Mouse (Mus musculus) cerebellum, adult 2 months (tissue): ENCODE results near the gene Atp6v1c2. TPM values are rescaled to one million over a fixed set of nuclear protein-coding genes. Genes with fewer than 3 reads are reported as not detected.
A peak's percentile ranks its signal among the peaks of the same experiment; 100 is the strongest.

Experiments
- DNase-seq, 2 experiments: peaks; one replicate each; pipeline ENCODE4 v3.0.0; 2021
- H3K27ac ChIP-seq: fragments of 200-500 bp; 2 replicates; pipeline ENCODE4 v1.5.1; 2012; ENCODE audit warnings: low read length, control low read depth, inconsistent platforms; ENCODE audit not compliant: insufficient read depth
- H3K27me3 ChIP-seq: fragments of 200-500 bp; 2 replicates; pipeline ENCODE4 v1.6.1; 2012; ENCODE audit warnings: inconsistent platforms, mild to moderate bottlenecking, low read length, moderate library complexity; ENCODE audit not compliant: control insufficient read depth, insufficient read depth
- H3K4me1 ChIP-seq: fragments of 200-500 bp; 2 replicates; pipeline ENCODE4 v1.6.1; 2011; ENCODE audit warnings: low read length; ENCODE audit not compliant: control insufficient read depth, insufficient read depth
- H3K4me3 ChIP-seq: fragments of 200-500 bp; replicated peaks from 2 replicates; pipeline ENCODE3; 2011; ENCODE audit warnings: mild to moderate bottlenecking, low read depth, low read length, control low read depth; ENCODE audit not compliant: insufficient read depth
- CTCF ChIP-seq: fragments of 200-500 bp; IDR thresholded peaks from 2 replicates; pipeline ENCODE4 v1.5.1; 2011; ENCODE audit warnings: low read depth, mild to moderate bottlenecking, control low read depth, low read length, moderate library complexity, borderline replicate concordance; ENCODE audit not compliant: insufficient read depth
- POLR2A ChIP-seq: fragments of 200-500 bp; IDR thresholded peaks from 2 replicates; pipeline ENCODE4 v1.6.1; 2011; ENCODE audit warnings: low read length, control low read depth, borderline replicate concordance; ENCODE audit not compliant: insufficient read depth
- WGBS: fragments of 180-500 bp; shearing (Covaris S2); methylation state at CpG from one replicate; pipeline ENCODE4 v1.1.7; 2018; 5-methylcytosine and 5-hydroxymethylcytosine counted together
- polyA plus RNA-seq: library from polyadenylated mRNA; depleted of rRNA; stranded (reverse); fragments of >200 nt; gene quantifications from 2 replicates; pipeline ENCODE4 v1.2.3, GENCODE M21; 2012

Gene Atp6v1c2
- polyA plus RNA-seq, 1 experiment: 0.15 TPM

GRCm38 (mm10) chr12:17267316-17267715, 61.8 kb downstream of the Atp6v1c2 start:
- WGBS: 4% methylated on average over 4 of the region's 4 CpGs
- TF ChIP-seq CTCF (no peak), POLR2A (no peak)
- no peaks in the 10 kb centered on the region for H3K27me3 ChIP-seq
- peaks cover 9% of the 10 kb centered on the region for H3K4me1 ChIP-seq
- no peak overlapping the region for H3K27ac ChIP-seq
- peak; percentile 37 to 53 for DNase-seq
- H3K4me3 ChIP-seq: peak overlapping the region; percentile 68

- no peak for TF ChIP-seq CTCF
- DNase-seq: no peak
- Histone ChIP-seq H3K27me3 (no peaks in the 10 kb centered on the region), H3K4me3 (peak overlapping the region; percentile 68), H3K27ac (no peak overlapping the region), H3K4me1 (peaks cover 9% of the 10 kb centered on the region)
- WGBS: under 1% methylated on average over 21 of the region's 21 CpGs
Observed at GRCm38 (mm10) chr12:17266673-17266990, 62.5 kb downstream of the Atp6v1c2 start.

GRCm38 (mm10) chr12:17265971-17266672, 63.0 kb downstream of the Atp6v1c2 start, which contains the start of gene Pdia6:
Pdia6 (plus strand) TSS chr12:17266545.
- TF ChIP-seq POLR2A (peak; percentile 72), CTCF (no peak)
- H3K4me3 ChIP-seq: peak within 1 kb of the TSS; percentile 68
- under 1% methylated on average over 48 of the region's 48 CpGs for WGBS
- peaks cover 9% of the 10 kb centered on the region for H3K4me1 ChIP-seq
- DNase-seq: peak; percentile 94
- no peak within 1 kb of the TSS for H3K27ac ChIP-seq
- no peaks in the 10 kb centered on the region for H3K27me3 ChIP-seq

- no peak for TF ChIP-seq CTCF
- TF ChIP-seq POLR2A: no peak
- Histone ChIP-seq H3K27ac (no peak overlapping the region), H3K4me3 (no peak overlapping the region), H3K4me1 (peaks cover 9% of the 10 kb centered on the region), H3K27me3 (no peaks in the 10 kb centered on the region)
- no peak for DNase-seq
- 93% methylated on average over 2 of the region's 2 CpGs for WGBS
Observed at GRCm38 (mm10) chr12:17264826-17265225, 64.3 kb downstream of the Atp6v1c2 start.

- H3K4me1 ChIP-seq: peaks cover 6% of the 10 kb centered on the region
- WGBS: 93% methylated on average over 3 of the region's 3 CpGs
Observed at GRCm38 (mm10) chr12:17263881-17264280, 65.3 kb downstream of the Atp6v1c2 start.

GRCm38 (mm10) chr12:17261005-17261404, 68.2 kb downstream of the Atp6v1c2 start:
- no peak for DNase-seq
- no peak for TF ChIP-seq POLR2A
- no peak for TF ChIP-seq CTCF
- WGBS: 32% methylated on average over 3 of the region's 3 CpGs
- H3K27me3 ChIP-seq: no peaks in the 10 kb centered on the region; the same call in 1 of the 2 replicates
- no peak overlapping the region for H3K27ac ChIP-seq
- H3K4me1 ChIP-seq: no peaks in the 10 kb centered on the region
- H3K4me3 ChIP-seq: no peak overlapping the region

More at GRCm38 (mm10) chr12:17263881-17264280, 65.3 kb downstream of the Atp6v1c2 start:
- no peak for DNase-seq
- H3K27me3 ChIP-seq: no peaks in the 10 kb centered on the region; the same call in 1 of the 2 replicates
- TF ChIP-seq CTCF: no peak
- no peak for TF ChIP-seq POLR2A
- H3K4me3 ChIP-seq: no peak overlapping the region
- H3K27ac ChIP-seq: no peak overlapping the region

GRCm38 (mm10) chr12:17258431-17258830, 70.7 kb downstream of the Atp6v1c2 start:
- H3K4me1 ChIP-seq: no peaks in the 10 kb centered on the region
- no peak overlapping the region for H3K4me3 ChIP-seq
- DNase-seq: no peak
- no peak overlapping the region for H3K27ac ChIP-seq
- 84% methylated on average over 7 of the region's 7 CpGs for WGBS
- TF ChIP-seq POLR2A (no peak), CTCF (no peak)
- no peaks in the 10 kb centered on the region; the same call in 1 of the 2 replicates for H3K27me3 ChIP-seq

- TF ChIP-seq POLR2A: no peak
- peak; percentile 85 for TF ChIP-seq CTCF
- H3K4me1 ChIP-seq: no peaks in the 10 kb centered on the region
- DNase-seq: peak; percentile 52 to 54
- H3K4me3 ChIP-seq: no peak overlapping the region
- no peak overlapping the region for H3K27ac ChIP-seq
- no peaks in the 10 kb centered on the region; the same call in 1 of the 2 replicates for H3K27me3 ChIP-seq
- 3% methylated on average over 10 of the region's 10 CpGs for WGBS
Observed at GRCm38 (mm10) chr12:17256905-17257304, 72.3 kb downstream of the Atp6v1c2 start.
